Mouse (Mus musculus) heart, postnatal 0 days (tissue): ENCODE measurements around the gene Surf6.

ENCODE experiments used
- CTCF ChIP-seq: IDR thresholded peaks from 2 replicates; pipeline ENCODE4 v1.5.1; 2016; ENCODE audit warnings: antibody characterized with exemption, control low read depth, low read depth
- EP300 ChIP-seq: IDR thresholded peaks from 2 replicates; pipeline ENCODE4 v1.6.1; 2016; ENCODE audit warnings: antibody characterized with exemption, low read depth

DNA sequence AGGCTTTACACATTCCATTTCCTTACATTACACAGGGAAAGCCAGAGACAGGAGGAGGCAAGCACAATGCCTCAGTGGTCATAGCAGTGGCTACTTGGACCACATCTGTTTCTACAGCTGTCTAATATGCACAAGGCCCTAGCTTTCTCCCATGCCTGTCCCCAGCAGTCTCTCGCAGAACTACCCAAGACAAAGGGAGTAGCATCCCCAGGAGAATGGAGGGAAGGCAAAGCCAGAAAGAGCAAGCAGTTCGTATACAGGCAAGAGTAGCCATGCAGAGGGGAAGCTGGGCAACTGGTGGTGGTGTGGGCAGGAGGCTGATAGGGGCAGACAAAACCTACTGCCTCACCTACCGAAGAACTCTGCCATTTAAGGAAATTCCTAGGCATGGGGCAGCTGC is 3.8 kb upstream of the Surf6 start:
- TF ChIP-seq CTCF = no peak
- TF ChIP-seq EP300 = no peak
